Mouse (Mus musculus): ENCODE measurements around the gene Map4.

The Map4 gene

GRCm38 (mm10) chr9:110131525-110132197, 200.4 kb downstream of the Map4 start:
- peak; percentile 98 for DNase-seq (ENCODE audit: low spot score)

- DNase-seq (ENCODE audit: low spot score) = no peak
Measured at GRCm38 (mm10) chr9:110132201-110132605, 200.9 kb downstream of the Map4 start.

- no peak for DNase-seq (ENCODE audit: low spot score)
Measured at GRCm38 (mm10) chr9:110132921-110133320, 201.7 kb downstream of the Map4 start.

Measured in spleen, adult 12 weeks (tissue).